Mouse (Mus musculus): Measurements from ENCODE around the gene Rfx3.

The Rfx3 gene

DNA sequence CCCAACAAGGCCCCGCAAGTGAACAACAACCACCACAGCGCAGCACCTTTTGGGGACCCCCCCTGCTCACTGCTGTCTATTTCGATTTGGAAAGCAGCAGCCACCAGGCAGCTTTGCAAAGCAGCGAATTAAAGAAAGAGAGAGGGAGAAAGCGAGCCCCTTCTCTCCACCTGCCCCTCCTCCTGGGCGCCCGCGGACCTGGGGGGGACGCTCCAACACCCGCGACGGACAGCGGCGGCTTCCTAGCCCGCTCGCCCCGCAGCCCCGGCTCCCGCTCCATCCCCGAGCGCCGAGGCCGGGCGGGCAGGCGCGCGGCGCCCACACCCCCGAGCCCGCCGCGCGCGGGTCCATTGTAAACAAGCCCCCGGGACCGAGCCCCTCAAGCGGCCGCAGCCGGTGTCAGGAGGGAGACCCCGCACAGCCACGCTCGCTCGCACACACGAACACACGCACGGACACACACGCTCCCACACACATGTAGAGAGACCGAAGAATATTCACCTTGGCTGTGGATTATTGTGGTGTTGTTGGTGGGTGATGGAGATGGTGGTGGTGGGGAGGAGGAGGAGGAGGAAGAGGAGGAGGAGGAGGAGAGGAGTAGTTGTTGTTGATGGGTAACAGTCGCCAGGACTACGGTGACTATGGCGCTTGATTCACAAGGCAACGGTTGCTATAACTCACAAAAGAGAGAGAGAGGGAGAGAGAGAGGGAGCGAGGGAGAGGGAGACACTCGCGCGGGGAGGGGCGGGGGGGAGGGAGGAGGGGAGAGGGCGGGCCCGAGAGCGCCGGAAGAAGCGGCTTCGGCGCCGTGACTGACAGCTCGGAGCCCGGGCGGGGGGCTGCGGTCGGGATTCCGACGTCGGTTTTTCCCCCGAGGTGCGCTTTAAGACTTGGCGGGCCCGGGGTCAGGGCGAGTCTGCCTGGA is at the start of gene Rfx3:
Rfx3 (minus strand) TSS at position 696 of the 925 bp plus-strand sequence.
- DNase-seq: peak; percentile 68

DNA sequence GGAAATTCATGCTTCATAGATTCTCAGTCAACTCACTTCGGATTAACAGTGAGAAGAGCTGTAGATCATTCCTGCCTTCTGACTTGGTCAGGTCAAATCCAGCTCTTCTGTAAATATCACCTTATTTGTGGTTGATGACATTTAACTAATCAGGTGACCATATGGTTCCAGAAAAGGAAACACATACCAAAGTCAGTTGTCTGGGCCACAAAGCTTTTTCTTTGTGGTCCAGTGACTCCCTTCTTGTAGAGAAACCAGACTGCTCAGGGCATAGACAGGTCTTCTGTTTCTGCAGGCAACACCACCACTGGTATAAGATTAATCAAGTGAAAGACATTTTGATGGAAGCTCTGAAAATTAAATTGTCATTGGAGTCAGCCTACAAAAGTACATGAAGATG is 41.1 kb upstream of the Rfx3 start:
- no peak for DNase-seq

DNA sequence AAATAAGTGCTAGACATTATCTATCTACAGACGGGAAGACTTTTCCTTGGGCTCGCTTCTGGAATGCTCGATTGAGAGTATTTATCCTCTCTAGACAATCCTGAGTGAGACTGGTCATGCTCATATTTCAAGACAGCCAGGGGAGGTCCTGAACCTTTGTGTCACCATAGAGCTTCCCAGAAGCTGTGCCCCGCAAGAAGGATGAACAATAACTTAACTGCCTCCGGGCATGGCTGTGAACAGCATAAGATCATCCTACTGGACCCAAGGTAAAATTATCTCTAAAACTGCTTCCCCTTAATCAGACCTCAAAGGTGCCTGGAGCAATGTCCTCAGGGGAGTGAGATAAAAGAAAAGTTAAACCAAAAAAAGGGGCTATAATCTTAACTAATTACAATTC is 40.6 kb upstream of the Rfx3 start:
- no peak for DNase-seq

DNA sequence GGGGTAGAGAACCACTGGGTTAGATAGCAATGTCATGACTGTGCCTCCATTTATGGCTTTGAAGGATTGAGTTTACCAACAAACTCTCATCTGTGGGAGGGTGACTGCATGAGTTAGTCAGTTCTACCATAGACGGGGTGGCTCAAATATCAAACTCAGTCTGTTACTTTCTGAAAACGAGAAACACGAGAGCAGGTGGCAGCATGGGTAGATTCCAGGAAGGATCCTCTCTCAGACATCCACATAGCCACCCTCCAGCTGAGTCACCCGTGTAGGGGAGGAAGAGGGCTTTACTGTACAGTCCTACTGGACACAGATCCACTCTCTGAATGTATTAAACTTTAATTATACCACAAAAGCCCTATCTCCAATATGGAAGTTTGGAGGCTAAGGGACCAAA is 38.3 kb upstream of the Rfx3 start:
- no peak for DNase-seq

DNA sequence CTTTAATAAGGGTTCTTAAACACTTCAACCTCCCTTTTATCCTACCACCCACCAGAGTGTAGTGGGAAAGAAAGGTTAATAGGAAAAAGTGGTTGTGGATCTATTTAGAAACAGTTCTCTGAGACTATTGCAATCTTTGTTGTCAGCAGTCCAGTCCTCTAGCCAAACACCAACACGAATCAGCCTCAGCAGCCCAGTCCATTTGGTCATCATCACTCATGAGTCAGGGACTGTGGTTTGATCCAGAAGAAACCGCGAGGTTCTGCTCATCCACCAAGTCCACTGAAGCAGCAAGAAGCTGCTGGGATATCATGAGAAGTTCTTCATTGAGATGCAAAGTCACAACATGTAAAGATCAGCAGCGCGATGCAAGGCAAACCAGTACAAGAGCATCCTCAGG is 35.8 kb upstream of the Rfx3 start:
- no peak for DNase-seq

DNA sequence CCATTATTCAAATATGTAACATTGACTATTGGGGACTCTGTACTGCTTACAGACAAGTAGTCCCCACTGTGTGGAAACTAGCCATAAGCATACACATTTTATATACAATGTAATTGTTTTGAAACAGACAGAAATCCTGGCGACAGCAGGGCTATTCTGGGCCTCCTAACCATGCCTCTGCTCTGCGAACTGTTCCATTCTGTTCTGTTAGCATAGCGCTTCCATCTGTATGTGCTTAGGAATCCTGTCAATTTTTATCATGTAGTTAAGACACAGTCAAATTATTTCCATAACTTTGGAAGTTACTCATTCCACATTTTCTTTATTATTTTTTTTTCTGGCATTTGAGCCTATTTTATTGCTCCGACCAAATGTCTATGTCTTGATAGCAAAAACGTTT is 34.0 kb upstream of the Rfx3 start:
- no peak for DNase-seq

GRCm38 (mm10) chr19:28011718-28012499 is 943 bp upstream of the Rfx3 start:
- peak; percentile 82 for DNase-seq

- DNase-seq: peak; percentile 96
These were observed 391 bp upstream of the Rfx3 start for GRCm38 (mm10) chr19:28011396-28011717.

DNA sequence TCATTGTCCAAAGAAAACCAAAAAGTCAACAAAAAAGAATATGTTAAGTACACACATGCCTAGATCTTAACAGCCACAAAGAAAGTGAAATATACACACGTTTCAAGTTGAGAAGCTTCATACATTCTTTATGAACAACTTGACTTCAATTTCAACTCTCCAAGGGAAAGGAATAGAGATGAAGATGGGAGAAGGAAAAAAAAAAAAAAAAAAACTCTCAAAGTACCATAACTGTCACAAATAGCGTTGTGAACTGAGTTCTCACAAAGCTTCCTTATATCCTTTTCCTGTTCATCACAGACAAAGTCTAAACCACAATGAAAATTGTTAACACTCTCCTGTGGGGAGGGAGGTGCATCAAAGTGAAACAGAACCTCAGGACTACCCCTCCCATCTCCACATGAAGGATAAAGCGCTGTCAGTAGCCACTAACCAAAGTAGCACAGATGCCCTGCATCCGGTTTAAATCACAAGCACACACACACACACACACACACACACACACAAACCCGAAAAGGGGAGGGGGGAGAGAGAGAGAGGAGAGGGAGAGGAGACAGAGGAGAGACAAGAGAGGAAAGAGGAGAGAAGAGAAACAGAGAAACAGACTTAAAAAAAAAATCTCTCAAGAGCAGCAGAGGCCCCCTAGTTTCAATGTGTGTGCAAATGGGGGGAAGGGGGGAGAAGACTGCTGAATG is 1.2 kb downstream of the Rfx3 start:
- peak; percentile 61 for DNase-seq

- no peak for DNase-seq
These were observed 6.8 kb downstream of the Rfx3 start for GRCm38 (mm10) chr19:28004190-28004589.

DNA sequence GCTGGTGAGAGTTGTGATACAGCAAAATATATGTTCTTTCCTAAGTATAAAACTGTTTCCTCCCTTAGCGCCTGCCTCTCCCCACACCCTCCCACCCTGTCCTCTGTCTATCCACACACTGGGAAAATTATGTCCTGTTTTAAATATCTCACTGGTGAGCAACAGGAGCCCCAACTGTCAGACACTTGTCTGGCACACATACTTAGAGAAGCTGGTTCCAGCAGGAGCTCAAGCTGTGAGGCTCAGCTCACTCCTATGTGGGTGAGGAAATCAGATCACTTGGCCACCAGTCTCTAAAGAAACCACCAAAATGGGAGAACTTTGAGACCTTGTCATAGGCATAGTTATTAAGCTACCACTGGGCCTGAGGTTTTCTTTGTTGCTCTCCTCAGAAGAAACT is 7.5 kb downstream of the Rfx3 start:
- no peak for DNase-seq

GRCm38 (mm10) chr19:28002708-28003107 is 8.3 kb downstream of the Rfx3 start:
- DNase-seq: no peak

- DNase-seq: no peak
These were observed 18.2 kb downstream of the Rfx3 start for GRCm38 (mm10) chr19:27992800-27993199.

- DNase-seq: no peak
These were observed 22.2 kb downstream of the Rfx3 start for GRCm38 (mm10) chr19:27988746-27989145.

DNA sequence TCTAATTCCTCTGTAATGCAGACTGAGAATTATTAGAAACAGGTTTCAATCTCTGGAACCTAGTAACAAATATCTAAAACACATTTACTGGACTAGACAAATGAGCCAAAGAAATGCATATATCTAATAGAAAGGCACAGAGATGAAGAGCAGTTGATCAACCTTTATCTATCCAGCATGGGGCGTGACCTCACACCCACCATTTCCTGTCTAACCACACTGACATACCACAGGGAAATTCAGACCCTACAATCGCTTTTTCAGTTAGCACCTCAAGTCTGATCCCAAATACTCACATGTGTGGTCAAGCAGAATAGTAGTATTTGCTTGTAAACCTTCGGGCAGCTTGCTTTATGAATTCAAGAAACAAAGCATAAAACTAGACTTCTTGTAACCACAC is 43.4 kb downstream of the Rfx3 start:
- peak; percentile 18 for DNase-seq

DNA sequence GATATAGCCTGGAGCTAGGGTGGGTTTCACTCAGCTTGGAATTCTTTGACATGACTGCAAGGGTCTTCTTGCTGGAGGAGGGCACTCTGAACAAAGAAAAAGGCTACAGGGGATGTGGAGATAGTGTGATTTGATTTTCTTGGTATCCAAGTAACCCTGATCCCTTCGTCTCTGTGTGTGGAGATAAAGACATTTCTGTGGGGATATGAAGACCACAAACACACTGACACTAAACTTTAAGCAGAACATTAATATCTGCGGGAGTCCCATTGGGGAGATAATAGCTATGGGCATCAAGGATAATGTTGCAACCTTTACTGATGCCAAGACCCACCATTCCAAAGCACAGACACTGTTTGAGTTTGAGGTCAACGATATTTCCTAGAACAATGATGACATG is 49.7 kb downstream of the Rfx3 start:
- DNase-seq: no peak

GRCm38 (mm10) chr19:27935453-27935852 is 75.5 kb downstream of the Rfx3 start:
- no peak for DNase-seq

GRCm38 (mm10) chr19:27931136-27931535 is 79.8 kb downstream of the Rfx3 start:
- no peak for DNase-seq

GRCm38 (mm10) chr19:27926378-27926777 is 84.6 kb downstream of the Rfx3 start:
- DNase-seq: no peak

DNA sequence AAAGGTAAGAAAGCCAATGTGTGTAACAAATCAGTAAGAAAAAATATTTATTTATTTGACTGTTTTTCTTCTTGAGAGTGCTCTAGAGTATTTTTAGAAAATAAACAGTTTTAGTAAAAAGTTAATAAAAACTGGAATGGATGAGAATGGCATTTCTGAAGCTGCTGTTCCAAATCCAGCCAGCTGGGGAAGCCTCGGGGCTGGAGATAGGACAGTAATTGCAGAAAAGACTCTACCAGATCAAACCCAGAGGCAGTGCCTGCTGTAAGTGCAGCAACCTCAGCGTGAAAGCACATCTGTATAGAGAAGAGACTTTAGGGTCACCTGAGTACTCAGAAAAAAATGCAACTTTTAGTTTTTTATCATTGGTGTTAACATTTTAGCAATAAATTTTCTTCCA is 91.9 kb downstream of the Rfx3 start:
- peak; percentile 33 for DNase-seq

- no peak for DNase-seq
These were observed 94.5 kb downstream of the Rfx3 start for GRCm38 (mm10) chr19:27916446-27916845.

- no peak for DNase-seq
These were observed 104.0 kb downstream of the Rfx3 start for GRCm38 (mm10) chr19:27906976-27907375.

- DNase-seq: no peak
These were observed 105.0 kb downstream of the Rfx3 start for GRCm38 (mm10) chr19:27905976-27906375.

- no peak for DNase-seq
These were observed 105.8 kb downstream of the Rfx3 start for GRCm38 (mm10) chr19:27905172-27905571.

All from thymus, postnatal 4 days (tissue).